Mouse (Mus musculus): ENCODE data around the gene Atg2a. TPM values are rescaled to one million over a fixed set of nuclear protein-coding genes. Genes with fewer than 3 reads are reported as not detected.
"Not testable (repeated sequence)": the region's sequence is repeated elsewhere in the genome, so short reads cannot be mapped to it uniquely, and the experiment has no call there.

Gene Atg2a
- total and polyA plus RNA-seq, 3 experiments: 2.8 to 13.9 (median 9.5) TPM

DNA sequence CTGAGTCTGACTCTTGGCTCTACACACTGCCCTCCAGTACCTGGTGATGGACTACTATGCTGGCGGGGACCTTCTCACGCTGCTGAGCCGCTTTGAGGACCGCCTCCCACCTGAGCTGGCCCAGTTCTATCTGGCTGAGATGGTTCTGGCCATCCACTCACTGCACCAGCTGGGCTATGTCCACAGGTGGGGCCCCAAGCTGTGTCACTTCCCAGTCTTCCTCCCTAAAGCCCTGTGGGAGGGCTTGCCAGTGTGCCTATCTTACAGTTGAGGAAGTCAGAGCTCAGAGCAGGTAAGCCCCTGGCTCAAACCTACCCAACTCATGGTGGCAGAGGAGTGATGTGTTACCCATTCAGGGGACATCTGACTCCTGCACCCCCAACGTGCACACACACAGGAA lies 68.7 kb downstream of the Atg2a start:
- DNase-seq (ENCODE audit: extremely low read depth): no peak
- Histone ChIP-seq H3K9me3 (replicated peaks; ENCODE audit: low read length) (no peaks in the 10 kb centered on the region), H3K36me3 (replicated peaks in 1 of 2; ENCODE audit: control insufficient read depth in 1 of 2, insufficient read depth in 1 of 2, low read length in 1 of 2) (peaks cover 3 to 32% of the 10 kb centered on the region in 2 experiments), H3K9ac (ENCODE audit: insufficient read depth, low read depth) (no peak overlapping the region), H3K27me3 (replicated peaks) (no peaks in the 10 kb centered on the region), H3K4me2 (ENCODE audit: insufficient read depth, low read depth, poor library complexity, severe bottlenecking) (no peak overlapping the region), H3K4me3 (replicated peaks in 1 of 3; ENCODE audit: low read depth in 2 of 3, low read length in 2 of 3, poor library complexity in 1 of 3) (no peak overlapping the region), H3K27ac (ENCODE audit: insufficient read depth, low read depth) (no peak overlapping the region), H3K79me2 (replicated peaks; ENCODE audit: control insufficient read depth, extremely low read depth, insufficient read depth, poor library complexity, severe bottlenecking) (no peaks in the 10 kb centered on the region), H3K4me1 (ENCODE audit: control insufficient read depth in 1 of 2, insufficient read depth in 2 of 2) (peaks cover 15 to 23% of the 10 kb centered on the region in 2 experiments)
- in situ Hi-C loops (cut with MboI; ENCODE audit: low pct_ligation_motif_present, low pct_unique_long_range_greater_than_20kb, low sequenced_read_pairs): loop anchor here (25.0 kb wide), 1 partner anchor 148 kb away; no protein-coding TSS in a partner anchor
- dilution Hi-C loops (cut with MboI; ENCODE audit: extremely low pct_ligation_motif_present, extremely low pct_unique_long_range_greater_than_20kb, low sequenced_read_pairs): no loop called here
- TF ChIP-seq NRF1 (IDR thresholded peaks at IDR 0.05; ENCODE audit: low read depth, low read length) (no peak), MAX (IDR thresholded peaks at IDR 0.05; ENCODE audit: low read length) (no peak), MAFK (IDR thresholded peaks at IDR 0.05; ENCODE audit: insufficient replicate concordance, low read length) (no peak), MXI1 (IDR thresholded peaks at IDR 0.05; ENCODE audit: low read depth, low read length) (no peak), ZMIZ1 (IDR thresholded peaks at IDR 0.05; ENCODE audit: low read depth, low read length) (no peak)

DNA sequence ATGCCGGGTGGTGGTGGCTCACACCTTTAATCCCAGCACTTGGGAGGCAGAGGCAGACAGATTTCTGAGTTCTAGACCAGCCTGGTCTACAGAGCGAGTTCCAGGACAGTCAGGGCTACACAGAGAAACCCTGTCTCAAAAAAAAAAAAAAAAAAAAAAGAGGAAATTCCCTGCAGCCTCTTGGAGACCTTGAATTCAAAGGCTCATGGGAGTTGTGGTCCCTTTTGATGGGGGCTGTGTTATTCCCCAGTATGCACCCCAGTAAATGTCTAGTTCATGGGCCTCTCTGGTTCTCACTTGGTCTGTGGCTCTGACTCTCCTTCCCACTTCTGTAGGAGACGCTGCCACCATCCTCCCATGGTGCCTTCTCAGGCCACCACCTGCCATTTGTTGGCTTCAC lies 70.3 kb downstream of the Atg2a start:
- H3K4me3 ChIP-seq (replicated peaks in 1 of 3; ENCODE audit: low read depth in 2 of 3, low read length in 2 of 3, poor library complexity in 1 of 3); H3K9me3 ChIP-seq (replicated peaks; ENCODE audit: low read length); H3K27me3 ChIP-seq (replicated peaks); H3K9ac ChIP-seq (ENCODE audit: insufficient read depth, low read depth); dilution Hi-C loops (cut with MboI; ENCODE audit: extremely low pct_ligation_motif_present, extremely low pct_unique_long_range_greater_than_20kb, low sequenced_read_pairs); H3K79me2 ChIP-seq (replicated peaks; ENCODE audit: control insufficient read depth, extremely low read depth, insufficient read depth, poor library complexity, severe bottlenecking); H3K27ac ChIP-seq (ENCODE audit: insufficient read depth, low read depth); H3K4me2 ChIP-seq (ENCODE audit: insufficient read depth, low read depth, poor library complexity, severe bottlenecking); DNase-seq (ENCODE audit: extremely low read depth): not testable (repeated sequence)
- in situ Hi-C loops (cut with MboI; ENCODE audit: low pct_ligation_motif_present, low pct_unique_long_range_greater_than_20kb, low sequenced_read_pairs): loop anchor here (25.0 kb wide), 1 partner anchor 149 kb away; no protein-coding TSS in a partner anchor
- Histone ChIP-seq H3K4me1 (ENCODE audit: control insufficient read depth in 1 of 2, insufficient read depth in 2 of 2) (peaks cover 15 to 20% of the 10 kb centered on the region in 2 experiments), H3K36me3 (replicated peaks in 1 of 2; ENCODE audit: control insufficient read depth in 1 of 2, insufficient read depth in 1 of 2, low read length in 1 of 2) (peaks cover 3 to 48% of the 10 kb centered on the region in 2 experiments)
- TF ChIP-seq ZNF384 (IDR thresholded peaks at IDR 0.05; ENCODE audit: low read depth, low read length) (peak; percentile 71), HCFC1 (IDR thresholded peaks at IDR 0.05; ENCODE audit: low read depth, low read length) (peak; percentile 49)

Other genes with a start within 250 kb of the Atg2a start
Only the 20 nearest of the 28 such genes appear.
- gene Tmem262, start 161.6 kb upstream of the Atg2a start, total RNA-seq (2012; rRNA removed): not detected in 2 replicates
- gene Tmem262, start 161.6 kb upstream of the Atg2a start, total RNA-seq (2014; rRNA removed): not detected in 2 replicates
- not detected in 2 replicates for gene Tmem262, start 161.6 kb upstream of the Atg2a start, polyA plus RNA-seq (2012; ENCODE audit: insufficient read length, low read depth)
- gene Gm28374, start 159.4 kb upstream of the Atg2a start, total RNA-seq (2012; rRNA removed): not detected in 2 replicates
- gene Gm28374, start 159.4 kb upstream of the Atg2a start, total RNA-seq (2014; rRNA removed): 0.40 and 0.42 TPM in 2 replicates
- 0.57 TPM in 1 of 2 replicates, not detected in the other for gene Gm28374, start 159.4 kb upstream of the Atg2a start, polyA plus RNA-seq (2012; ENCODE audit: insufficient read length, low read depth)
- 26.8 and 29.4 TPM in 2 replicates for gene Zfpl1, start 156.7 kb upstream of the Atg2a start, total RNA-seq (2012; rRNA removed)
- 23.1 and 26.1 TPM in 2 replicates for gene Zfpl1, start 156.7 kb upstream of the Atg2a start, total RNA-seq (2014; rRNA removed)
- gene Zfpl1, start 156.7 kb upstream of the Atg2a start, polyA plus RNA-seq (2012; ENCODE audit: insufficient read length, low read depth): 30.5 and 40.9 TPM in 2 replicates
- gene Cdca5, start 156.7 kb upstream of the Atg2a start, total RNA-seq (2012; rRNA removed): 51.5 and 59.2 TPM in 2 replicates
- 62.7 and 67.8 TPM in 2 replicates for gene Cdca5, start 156.7 kb upstream of the Atg2a start, total RNA-seq (2014; rRNA removed)
- 80.6 and 81.6 TPM in 2 replicates for gene Cdca5, start 156.7 kb upstream of the Atg2a start, polyA plus RNA-seq (2012; ENCODE audit: insufficient read length, low read depth)
- gene AC131692.1, start 147.2 kb upstream of the Atg2a start, total RNA-seq (2012; rRNA removed): 0.81 and 0.84 TPM in 2 replicates
- gene AC131692.1, start 147.2 kb upstream of the Atg2a start, total RNA-seq (2014; rRNA removed): 0.42 and 0.74 TPM in 2 replicates
- gene AC131692.1, start 147.2 kb upstream of the Atg2a start, polyA plus RNA-seq (2012; ENCODE audit: insufficient read length, low read depth): 4.6 and 4.7 TPM in 2 replicates
- 0.25 and 0.34 TPM in 2 replicates for gene Naaladl1, start 135.9 kb upstream of the Atg2a start, total RNA-seq (2012; rRNA removed)
- 0.20 and 0.24 TPM in 2 replicates for gene Naaladl1, start 135.9 kb upstream of the Atg2a start, total RNA-seq (2014; rRNA removed)
- gene Naaladl1, start 135.9 kb upstream of the Atg2a start, polyA plus RNA-seq (2012; ENCODE audit: insufficient read length, low read depth): 1.1 and 1.9 TPM in 2 replicates
- gene Sac3d1, start 123.0 kb upstream of the Atg2a start, total RNA-seq (2012; rRNA removed): 27.0 and 31.0 TPM in 2 replicates
- 24.6 and 31.9 TPM in 2 replicates for gene Sac3d1, start 123.0 kb upstream of the Atg2a start, total RNA-seq (2014; rRNA removed)
- 26.9 and 29.8 TPM in 2 replicates for gene Sac3d1, start 123.0 kb upstream of the Atg2a start, polyA plus RNA-seq (2012; ENCODE audit: insufficient read length, low read depth)
- 15.6 and 17.4 TPM in 2 replicates for gene Snx15, start 113.4 kb upstream of the Atg2a start, total RNA-seq (2012; rRNA removed)
- 14.0 and 15.3 TPM in 2 replicates for gene Snx15, start 113.4 kb upstream of the Atg2a start, total RNA-seq (2014; rRNA removed)
- gene Snx15, start 113.4 kb upstream of the Atg2a start, polyA plus RNA-seq (2012; ENCODE audit: insufficient read length, low read depth): 14.4 and 15.7 TPM in 2 replicates
- not detected in 2 replicates for gene Batf2, start 100.7 kb upstream of the Atg2a start, total RNA-seq (2012; rRNA removed)
- gene Batf2, start 100.7 kb upstream of the Atg2a start, total RNA-seq (2014; rRNA removed): not detected in 2 replicates
- not detected in 2 replicates for gene Batf2, start 100.7 kb upstream of the Atg2a start, polyA plus RNA-seq (2012; ENCODE audit: insufficient read length, low read depth)
- 35.4 and 48.4 TPM in 2 replicates for gene Arl2, start 100.1 kb upstream of the Atg2a start, total RNA-seq (2012; rRNA removed)
- gene Arl2, start 100.1 kb upstream of the Atg2a start, total RNA-seq (2014; rRNA removed): 23.9 and 27.9 TPM in 2 replicates
- 28.0 and 36.9 TPM in 2 replicates for gene Arl2, start 100.1 kb upstream of the Atg2a start, polyA plus RNA-seq (2012; ENCODE audit: insufficient read length, low read depth)
- gene Majin, start 57.3 kb upstream of the Atg2a start, total RNA-seq (2012; rRNA removed): not detected in 2 replicates
- not detected in 2 replicates for gene Majin, start 57.3 kb upstream of the Atg2a start, total RNA-seq (2014; rRNA removed)
- gene Majin, start 57.3 kb upstream of the Atg2a start, polyA plus RNA-seq (2012; ENCODE audit: insufficient read length, low read depth): not detected in 2 replicates
- not detected in 2 replicates for gene Gpha2, start 15.3 kb upstream of the Atg2a start, total RNA-seq (2012; rRNA removed)
- not detected in 2 replicates for gene Gpha2, start 15.3 kb upstream of the Atg2a start, total RNA-seq (2014; rRNA removed)
- not detected in 2 replicates for gene Gpha2, start 15.3 kb upstream of the Atg2a start, polyA plus RNA-seq (2012; ENCODE audit: insufficient read length, low read depth)
- gene Ppp2r5b, start 5.8 kb upstream of the Atg2a start, total RNA-seq (2012; rRNA removed): 7.8 and 9.8 TPM in 2 replicates
- gene Ppp2r5b, start 5.8 kb upstream of the Atg2a start, total RNA-seq (2014; rRNA removed): 2.8 and 3.0 TPM in 2 replicates
- 3.4 and 4.1 TPM in 2 replicates for gene Ppp2r5b, start 5.8 kb upstream of the Atg2a start, polyA plus RNA-seq (2012; ENCODE audit: insufficient read length, low read depth)
- gene Ehd1, start 35.1 kb downstream of the Atg2a start, total RNA-seq (2012; rRNA removed): 231 and 400 TPM in 2 replicates
- gene Ehd1, start 35.1 kb downstream of the Atg2a start, total RNA-seq (2014; rRNA removed): 97.4 and 131 TPM in 2 replicates
- gene Ehd1, start 35.1 kb downstream of the Atg2a start, polyA plus RNA-seq (2012; ENCODE audit: insufficient read length, low read depth): 245 and 301 TPM in 2 replicates
- 4.1 and 4.2 TPM in 2 replicates for gene Cdc42bpg, start 64.8 kb downstream of the Atg2a start, total RNA-seq (2012; rRNA removed)
- gene Cdc42bpg, start 64.8 kb downstream of the Atg2a start, total RNA-seq (2014; rRNA removed): 0.65 and 0.79 TPM in 2 replicates
- 2.3 and 2.6 TPM in 2 replicates for gene Cdc42bpg, start 64.8 kb downstream of the Atg2a start, polyA plus RNA-seq (2012; ENCODE audit: insufficient read length, low read depth)
- gene Men1, start 93.3 kb downstream of the Atg2a start, total RNA-seq (2012; rRNA removed): 42.9 and 43.0 TPM in 2 replicates
- 23.5 and 24.9 TPM in 2 replicates for gene Men1, start 93.3 kb downstream of the Atg2a start, total RNA-seq (2014; rRNA removed)
- gene Men1, start 93.3 kb downstream of the Atg2a start, polyA plus RNA-seq (2012; ENCODE audit: insufficient read length, low read depth): 50.7 and 67.8 TPM in 2 replicates
- gene Map4k2, start 99.5 kb downstream of the Atg2a start, total RNA-seq (2012; rRNA removed): 77.6 and 95.2 TPM in 2 replicates
- gene Map4k2, start 99.5 kb downstream of the Atg2a start, total RNA-seq (2014; rRNA removed): 55.5 and 56.7 TPM in 2 replicates
- gene Map4k2, start 99.5 kb downstream of the Atg2a start, polyA plus RNA-seq (2012; ENCODE audit: insufficient read length, low read depth): 119 and 127 TPM in 2 replicates
- gene Sf1, start 122.0 kb downstream of the Atg2a start, total RNA-seq (2012; rRNA removed): 70.4 and 83.2 TPM in 2 replicates
- gene Sf1, start 122.0 kb downstream of the Atg2a start, total RNA-seq (2014; rRNA removed): 54.5 and 64.7 TPM in 2 replicates
- 229 and 251 TPM in 2 replicates for gene Sf1, start 122.0 kb downstream of the Atg2a start, polyA plus RNA-seq (2012; ENCODE audit: insufficient read length, low read depth)
- 0.47 and 0.63 TPM in 2 replicates for gene Pygm, start 142.7 kb downstream of the Atg2a start, total RNA-seq (2012; rRNA removed)
- 0.32 and 0.92 TPM in 2 replicates for gene Pygm, start 142.7 kb downstream of the Atg2a start, total RNA-seq (2014; rRNA removed)
- 1.2 and 2.0 TPM in 2 replicates for gene Pygm, start 142.7 kb downstream of the Atg2a start, polyA plus RNA-seq (2012; ENCODE audit: insufficient read length, low read depth)
- gene Rasgrp2, start 157.7 kb downstream of the Atg2a start, total RNA-seq (2012; rRNA removed): 16.9 and 22.0 TPM in 2 replicates
- gene Rasgrp2, start 157.7 kb downstream of the Atg2a start, total RNA-seq (2014; rRNA removed): 7.4 and 9.3 TPM in 2 replicates
- gene Rasgrp2, start 157.7 kb downstream of the Atg2a start, polyA plus RNA-seq (2012; ENCODE audit: insufficient read length, low read depth): 26.0 and 37.9 TPM in 2 replicates